Comparison of ENCODE assay signal across 40 mouse cellular contexts in genomic region chr12:4598666-4599428, GRCm38 (mm10). TPM values are rescaled to one million over a fixed set of nuclear protein-coding genes. Genes with fewer than 3 reads are reported as not detected.
DNase-seq lines count a peak whose midpoint lies in the region; ATAC-seq and TF ChIP-seq lines count a peak whose summit lies in the region.
"Had no signal": no experiment of that assay in that cellular context is flagged by ENCODE, and none has a peak within 500 bp of the region (broad histone marks: within the 10 kb centered on the region; RNA-seq: fewer than 3 reads in every experiment).

No protein-coding gene starts in this region.

- intact Hi-C loops in gastrocnemius, adult 2 months (cut with DNase I): no loop called here

- H3K27me3 ChIP-seq in spleen, adult 2 months (ENCODE audit: control insufficient read depth, insufficient read depth, low read length): no peaks in the 10 kb centered on the region
- H3K27me3 ChIP-seq in intestine, postnatal 0 days (replicated peaks; ENCODE audit: control insufficient read depth, insufficient read depth, low read length): no peaks in the 10 kb centered on the region
- H3K27me3 ChIP-seq in thymus, adult 2 months (ENCODE audit: control insufficient read depth, insufficient read depth, low read length): no peaks in the 10 kb centered on the region
- H3K27me3 ChIP-seq: embryonic facial prominence, embryonic 15.5 days; forebrain, embryonic 12.5 days; heart, embryonic 12.5 days; limb, embryonic 13.5 days; liver, embryonic 15.5 days; Patski had no signal

- ATAC-seq in intestine, postnatal 0 days: peak; percentile 91
- ATAC-seq: forebrain, postnatal 0 days; Patski had no signal

- TF ChIP-seq POLR2A in spleen, adult 2 months (IDR thresholded peaks at IDR 0.05; ENCODE audit: low read depth, low read length): no peak
- no peak for TF ChIP-seq POLR2A in thymus, adult 2 months (IDR thresholded peaks at IDR 0.05; ENCODE audit: control insufficient read depth, extremely low read depth, insufficient read depth, low read length, poor library complexity)

- H3K27ac ChIP-seq in gastrocnemius, adult 2 months: peak overlapping the region; percentile 2; the same call in 1 of the 2 replicates
- H3K27ac ChIP-seq in spleen, adult 2 months (ENCODE audit: insufficient read depth, low read length): peak overlapping the region; percentile 33; the same call in 1 of the 2 replicates
- no peak overlapping the region for H3K27ac ChIP-seq in intestine, postnatal 0 days (ENCODE audit: low read depth, low read length)
- H3K27ac ChIP-seq in thymus, adult 2 months (ENCODE audit: control insufficient read depth, insufficient read depth, low read length): no peak overlapping the region
- H3K27ac ChIP-seq: embryonic facial prominence, embryonic 10.5 days; embryonic facial prominence, embryonic 15.5 days; forebrain, embryonic 12.5 days; hindbrain, embryonic 13.5 days; layer of hippocampus, adult 2 months; left cerebral cortex, adult 2 months; limb, embryonic 13.5 days; liver, embryonic 15.5 days had no signal

- no peak overlapping the region for H3K9ac ChIP-seq in intestine, postnatal 0 days (ENCODE audit: low read depth, low read length)
- H3K9ac ChIP-seq: embryonic facial prominence, embryonic 15.5 days; forebrain, embryonic 12.5 days; forebrain, postnatal 0 days; heart, embryonic 12.5 days; hindbrain, embryonic 13.5 days; limb, embryonic 13.5 days; liver, embryonic 15.5 days had no signal

- no peak for TF ChIP-seq CTCF in gastrocnemius, adult 2 months (IDR thresholded peaks at IDR 0.05)
- TF ChIP-seq CTCF in spleen, adult 2 months (IDR thresholded peaks at IDR 0.05; ENCODE audit: extremely low read depth, insufficient read depth, insufficient read length, insufficient replicate concordance): no peak
- TF ChIP-seq CTCF in intestine, postnatal 0 days (IDR thresholded peaks at IDR 0.05; ENCODE audit: low read depth): no peak
- TF ChIP-seq CTCF in thymus, adult 2 months (IDR thresholded peaks at IDR 0.05; ENCODE audit: borderline replicate concordance, control insufficient read depth, extremely low read depth, insufficient read depth, low read length, poor library complexity): no peak

- no peak overlapping the region for H3K4me3 ChIP-seq in gastrocnemius, adult 2 months
- no peak overlapping the region for H3K4me3 ChIP-seq in spleen, adult 2 months (ENCODE audit: extremely low read depth, insufficient read depth, insufficient read length)
- no peak overlapping the region for H3K4me3 ChIP-seq in intestine, postnatal 0 days (ENCODE audit: low read depth, low read length)
- H3K4me3 ChIP-seq in thymus, adult 2 months (ENCODE audit: control insufficient read depth, insufficient read depth, low read length): no peak overlapping the region
- H3K4me3 ChIP-seq: embryonic facial prominence, embryonic 10.5 days; embryonic facial prominence, embryonic 15.5 days; forebrain, embryonic 12.5 days; heart, embryonic 12.5 days; hindbrain, embryonic 13.5 days; layer of hippocampus, adult 2 months; left cerebral cortex, adult 2 months; limb, embryonic 13.5 days; liver, embryonic 15.5 days had no signal

- peaks cover 33% of the 10 kb centered on the region for H3K4me1 ChIP-seq in spleen, adult 2 months (ENCODE audit: control insufficient read depth, insufficient read depth, insufficient read length)
- 0 out of 2 replicates have a peak, but pooled peaks cover 3% of the 10 kb centered on the region for H3K4me1 ChIP-seq in intestine, postnatal 0 days (replicated peaks; ENCODE audit: control insufficient read depth, insufficient read depth, low read length)
- H3K4me1 ChIP-seq in thymus, adult 2 months (replicated peaks; ENCODE audit: control insufficient read depth, insufficient read depth, low read length): peaks cover 3% of the 10 kb centered on the region; the same call in 1 of the 2 replicates

- peaks cover 1% of the 10 kb centered on the region; the same call in 1 of the 2 replicates for H3K36me3 ChIP-seq in spleen, adult 2 months (ENCODE audit: control insufficient read depth, insufficient read depth, low read length)
- no peaks in the 10 kb centered on the region for H3K36me3 ChIP-seq in intestine, postnatal 0 days (ENCODE audit: control insufficient read depth, insufficient read depth)
- no peaks in the 10 kb centered on the region for H3K36me3 ChIP-seq in thymus, adult 2 months (ENCODE audit: control insufficient read depth, insufficient read depth, low read length)
- H3K36me3 ChIP-seq: embryonic facial prominence, embryonic 10.5 days; embryonic facial prominence, embryonic 15.5 days; forebrain, embryonic 12.5 days; heart, embryonic 12.5 days; hindbrain, embryonic 13.5 days; limb, embryonic 13.5 days; liver, embryonic 15.5 days had no signal

- DNase-seq in gastrocnemius, adult 2 months: no peak
- no peak for DNase-seq in gastrocnemius, postnatal 4 days (ENCODE audit: low spot score in 2 of 2)
- DNase-seq in spleen, adult 2 months (ENCODE audit: low read depth in 1 of 2, low spot score in 2 of 2): no peak
- no peak for DNase-seq in spleen, postnatal 14 days (ENCODE audit: low spot score in 2 of 2)
- no peak for DNase-seq in lung, postnatal 10 days
- no peak for DNase-seq in thymus, adult 2 months
- DNase-seq: adrenal gland, postnatal 14 days; cerebellum, adult 18-20 months; cerebellum, postnatal 10 days; forebrain, postnatal 0 days; gastrocnemius, postnatal 14 days; heart, adult 11 months; heart, postnatal 4 days; kidney, adult 2 months; kidney, postnatal 36 days; lung, postnatal 4 days; midbrain, embryonic 14.5 days; retina, postnatal 1 day; right cerebral cortex, postnatal 14 days had no signal

- 78% methylated on average over 8 of the region's 8 CpGs for WGBS in spleen, adult 2 months
- WGBS in intestine, postnatal 0 days: 42% methylated on average over 8 of the region's 8 CpGs
- 89% methylated on average over 8 of the region's 8 CpGs for WGBS in thymus, adult 2 months

- no peaks in the 10 kb centered on the region for H3K9me3 ChIP-seq in intestine, postnatal 0 days (ENCODE audit: control insufficient read depth)
- H3K9me3 ChIP-seq: embryonic facial prominence, embryonic 10.5 days; embryonic facial prominence, embryonic 15.5 days; forebrain, embryonic 12.5 days; heart, embryonic 12.5 days; hindbrain, embryonic 13.5 days; limb, embryonic 13.5 days; liver, embryonic 15.5 days had no signal

- H3K4me2 ChIP-seq in intestine, postnatal 0 days (replicated peaks; ENCODE audit: low read depth): no peak overlapping the region
- H3K4me2 ChIP-seq: embryonic facial prominence, embryonic 15.5 days; forebrain, embryonic 12.5 days; heart, embryonic 12.5 days; hindbrain, embryonic 13.5 days; limb, embryonic 13.5 days; liver, embryonic 15.5 days had no signal

RNA-seq across cellular contexts. Expression of gene Gm3625, which starts 6.1 kb away (rescaled TPM):
- total RNA-seq in gastrocnemius, adult 2 months (2021): not detected
- total RNA-seq in gastrocnemius, postnatal 4 days (2021): not detected
- not detected in 2 replicates for polyA plus RNA-seq in spleen, adult 2 months (2012; rRNA removed)
- polyA plus RNA-seq in intestine, postnatal 0 days (2015; fragmentation: Nextera tagmentation; extraction: Ambion mirVana): not detected in 2 replicates
- not detected in 2 replicates for polyA plus RNA-seq in thymus, adult 2 months (2012; rRNA removed)
- total RNA-seq: adrenal gland, postnatal 14 days; common myeloid progenitor, adult 5-6 weeks; forebrain, postnatal 0 days; gastrocnemius, postnatal 14 days; heart, postnatal 4 days; layer of hippocampus, adult 2 months; layer of hippocampus, postnatal 14 days; left cerebral cortex, adult 2 months; left cerebral cortex, postnatal 36 days; MEL; monocyte, adult 5-6 weeks had no signal
- polyA plus RNA-seq: embryonic facial prominence, embryonic 10.5 days; embryonic facial prominence, embryonic 15.5 days; forebrain, embryonic 12.5 days; forebrain, postnatal 0 days; heart, embryonic 12.5 days; heart, postnatal 0 days; hindbrain, embryonic 13.5 days; kidney, adult 2 months; kidney, embryonic 16.5 days; limb, embryonic 13.5 days; liver, embryonic 15.5 days; lung, embryonic 16.5 days; midbrain, embryonic 14.5 days; neural tube, embryonic 14.5 days; Patski; testis, adult 2 months had no signal

RNA-seq across cellular contexts. Expression of gene Itsn2, which starts 6.4 kb away (rescaled TPM):
- total RNA-seq in gastrocnemius, adult 2 months (2021): 10 to 100 TPM; 22.8 to 27.0 TPM
- 10 to 100 TPM; 34.2 to 36.5 TPM for total RNA-seq in gastrocnemius, postnatal 4 days (2021)
- 33.6 and 38.9 TPM in 2 replicates for polyA plus RNA-seq in spleen, adult 2 months (2012; rRNA removed)
- 26.1 and 27.1 TPM in 2 replicates for polyA plus RNA-seq in intestine, postnatal 0 days (2015; fragmentation: Nextera tagmentation; extraction: Ambion mirVana)
- polyA plus RNA-seq in thymus, adult 2 months (2012; rRNA removed): 51.6 and 62.9 TPM in 2 replicates

Comparison
In these comparisons a context has a peak if more than half of its experiments do, and no peak if none do; other contexts are left out.
1. H3K27ac ChIP-seq: peak in gastrocnemius, adult 2 months (single experiment) and spleen, adult 2 months (single experiment); none in intestine, postnatal 0 days (single experiment) and thymus, adult 2 months (single experiment).